Mouse (Mus musculus) right cerebral cortex, postnatal 4 days (tissue): Measurements from ENCODE around the gene Tomt.
"Not testable (repeated sequence)": the region's sequence is repeated elsewhere in the genome, so short reads cannot be mapped to it uniquely, and the experiment has no call there.

Experiments
- DNase-seq: peaks from one replicate; pipeline ENCODE4 v3.0.0-alpha.2; 2022

The Tomt gene

GRCm38 (mm10) chr7:101906287-101906681, at the start of gene Tomt:
Gene Tomt, minus strand, starts transcription at chr7:101906359.
- no peak for DNase-seq

- no peak for DNase-seq
Measured at GRCm38 (mm10) chr7:101955862-101956261, 49.7 kb upstream of the Tomt start.

DNA sequence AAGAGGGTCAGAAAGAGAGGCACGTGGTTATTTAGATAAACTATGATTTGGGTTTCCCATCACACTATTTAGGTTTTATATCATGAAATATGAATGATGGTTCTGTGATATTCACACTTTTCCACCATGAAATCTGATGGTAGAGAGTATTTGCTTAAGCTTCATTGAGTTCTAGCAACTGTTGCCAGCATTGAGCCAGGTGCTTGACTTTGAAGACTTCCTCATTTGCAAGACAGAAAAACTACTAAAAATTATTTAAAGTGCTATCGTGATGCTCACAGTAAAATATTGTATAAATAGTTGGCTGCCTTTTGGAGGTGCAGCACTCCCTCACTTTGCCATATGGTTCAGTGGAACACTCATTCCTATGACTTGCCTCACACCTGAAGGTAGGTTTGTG, 49.1 kb upstream of the Tomt start:
- DNase-seq = no peak

- no peak for DNase-seq
Measured at GRCm38 (mm10) chr7:101954163-101954562, 48.0 kb upstream of the Tomt start.

GRCm38 (mm10) chr7:101952098-101952497, 45.9 kb upstream of the Tomt start:
- DNase-seq = no peak

DNA sequence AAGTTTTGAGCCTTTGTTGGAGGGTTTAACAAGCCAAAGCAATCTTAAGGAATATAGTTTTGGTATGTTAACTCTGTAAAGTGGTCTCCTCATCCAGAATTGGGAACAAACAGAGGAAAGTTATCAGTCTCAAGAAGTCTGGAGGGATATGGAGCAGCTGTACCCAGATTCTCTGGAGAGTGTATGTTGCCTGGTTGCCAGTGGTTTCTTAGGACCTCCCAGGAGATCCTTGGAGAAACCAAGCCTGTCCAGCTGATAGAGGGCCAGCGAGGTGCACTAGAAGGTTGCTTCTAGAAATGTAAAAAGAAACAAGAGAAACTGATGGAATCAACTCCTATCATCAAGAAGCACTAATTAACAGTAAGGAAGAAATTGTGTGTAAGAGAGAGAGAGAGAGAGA, 45.5 kb upstream of the Tomt start:
- DNase-seq = no peak

DNA sequence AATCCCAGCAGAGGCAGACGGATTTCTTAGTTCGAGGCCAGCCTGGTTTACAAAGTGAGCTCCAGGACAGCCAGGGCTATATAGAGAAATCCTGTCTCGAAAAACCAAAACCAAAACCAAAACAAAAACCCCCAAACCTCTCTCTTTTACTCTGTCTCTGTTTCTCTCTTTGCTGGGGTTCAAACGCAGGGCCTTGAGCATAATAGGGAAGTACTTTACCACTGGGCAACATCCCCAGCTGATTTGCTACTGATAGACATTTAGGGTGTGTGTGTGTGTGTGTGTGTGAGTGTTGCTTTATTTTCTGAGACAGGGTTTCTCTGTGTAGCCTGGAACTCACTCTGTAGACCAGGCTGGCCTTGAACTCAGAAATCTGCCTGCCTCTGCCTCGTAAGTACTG, 42.8 kb upstream of the Tomt start:
- not testable (repeated sequence) for DNase-seq

DNA sequence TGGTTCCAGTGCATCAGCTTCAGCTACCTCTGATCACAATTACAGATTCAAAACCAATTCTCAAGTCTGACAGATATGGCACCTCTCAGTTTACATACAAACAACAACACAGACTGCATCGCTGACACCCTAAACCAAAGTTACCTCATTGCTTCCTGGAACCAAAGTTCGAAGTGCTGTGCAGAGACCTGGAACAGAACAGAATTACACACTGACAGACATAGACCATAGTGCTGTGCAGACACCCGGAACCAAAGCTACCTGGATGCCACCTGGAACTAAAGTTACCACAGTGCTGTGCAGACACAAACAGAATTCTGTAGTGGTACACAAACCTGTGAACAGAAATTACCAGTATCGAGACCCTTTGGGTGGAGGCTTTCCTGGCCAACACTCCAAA, 33.6 kb upstream of the Tomt start:
- no peak for DNase-seq

DNA sequence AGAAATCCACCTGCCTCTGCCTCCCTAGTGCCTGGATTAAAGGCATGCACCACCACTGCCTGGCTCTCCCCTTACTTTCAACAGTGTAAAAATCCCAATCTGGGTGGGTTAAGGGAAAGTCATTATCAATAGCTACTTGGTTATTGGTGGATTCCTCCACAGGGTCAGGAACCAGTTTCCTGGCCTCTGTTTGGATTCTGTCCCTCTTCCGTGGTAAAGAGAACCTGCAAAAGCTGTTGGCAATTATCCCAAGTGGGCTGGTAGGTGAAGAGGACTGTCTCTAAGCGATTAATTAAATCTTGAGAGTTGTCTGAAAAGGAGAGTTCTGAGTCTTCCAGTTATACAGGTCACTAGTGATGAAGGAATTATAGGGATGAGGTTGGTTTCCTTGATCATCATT, 32.2 kb upstream of the Tomt start:
- DNase-seq = no peak

DNA sequence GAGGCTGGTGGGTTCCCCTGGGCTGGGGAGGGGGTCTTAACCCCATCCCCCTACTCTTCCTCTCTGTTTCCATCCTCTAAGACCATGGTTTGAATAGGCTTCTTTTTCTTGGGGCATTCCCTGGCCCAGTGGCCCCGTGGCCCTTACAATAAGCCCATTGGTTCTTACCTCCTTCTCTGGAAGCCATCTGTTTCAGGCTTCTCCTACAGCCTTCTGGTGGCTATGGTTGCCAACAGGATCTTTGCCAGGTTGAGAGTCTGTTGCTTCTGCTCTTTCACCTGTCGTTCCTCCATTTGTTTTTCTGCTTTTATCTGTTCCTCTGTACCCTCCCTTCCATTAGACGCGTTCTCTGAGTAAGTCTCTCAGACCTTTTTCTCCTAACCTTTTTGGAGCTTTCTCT, 31.4 kb upstream of the Tomt start:
- DNase-seq = no peak

DNA sequence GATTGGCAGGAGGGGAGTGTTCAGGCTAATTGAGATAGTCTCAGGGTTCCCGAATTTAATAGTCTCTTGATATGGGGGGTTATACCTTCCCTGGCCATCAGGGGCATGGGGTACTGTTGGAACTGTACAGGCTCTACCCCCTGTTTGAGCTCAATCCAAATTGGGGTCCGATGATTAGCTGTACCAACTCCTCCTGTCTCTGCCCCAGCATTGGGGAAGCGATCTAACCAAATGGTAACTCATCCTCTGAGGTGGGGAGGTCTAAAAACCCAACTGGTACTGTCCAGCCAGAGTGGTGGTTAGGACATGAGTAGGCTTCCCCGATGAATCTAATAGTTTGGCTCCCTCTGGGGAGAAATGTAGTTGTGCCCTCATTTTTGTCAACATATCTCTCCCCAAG, 30.8 kb upstream of the Tomt start:
- no peak for DNase-seq

DNA sequence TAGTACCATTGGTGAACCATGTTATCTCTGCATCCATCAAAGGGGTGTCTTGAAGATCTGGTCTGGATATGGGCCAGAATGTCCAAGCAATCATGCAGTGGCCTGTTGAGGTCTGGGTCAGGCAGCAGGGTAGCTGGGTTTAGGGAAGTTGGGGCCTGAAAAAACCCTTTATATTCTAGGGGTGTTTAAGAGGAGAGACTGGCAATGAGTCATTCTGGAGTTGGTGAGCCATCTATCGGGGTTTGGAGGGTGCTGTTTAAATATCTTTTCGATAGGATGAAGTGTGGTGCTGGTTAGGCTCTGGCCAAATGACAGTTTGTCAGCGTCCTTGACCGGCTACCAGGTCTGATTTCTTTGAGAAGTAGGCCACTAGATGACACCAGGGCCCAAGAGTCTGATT, 29.8 kb upstream of the Tomt start:
- DNase-seq = no peak

DNA sequence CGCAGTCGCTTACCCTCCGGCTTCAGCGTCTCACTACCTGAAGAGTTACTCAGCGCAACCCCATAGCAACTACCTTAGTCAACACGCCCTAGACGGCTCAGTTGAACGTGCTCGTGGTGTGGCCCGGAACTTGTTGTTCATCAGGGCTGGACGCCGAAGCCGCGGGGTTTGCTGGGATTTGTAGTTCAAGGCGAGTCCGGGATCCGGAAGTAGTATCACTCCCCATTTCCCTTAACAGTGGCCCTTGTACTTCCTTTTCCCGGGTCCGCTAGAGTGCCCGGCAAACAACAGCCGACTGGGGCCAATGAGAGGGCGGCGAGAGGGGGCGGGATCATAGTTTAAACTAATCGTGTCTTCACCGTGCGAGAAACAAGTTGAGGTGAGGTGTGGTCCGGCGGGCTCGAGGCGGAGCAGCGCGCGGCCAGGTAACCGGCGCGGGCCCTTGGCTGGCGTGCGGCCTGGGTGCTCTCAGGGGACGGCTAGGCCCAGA, 27.6 kb upstream of the Tomt start, which contains the start of the genes Lrrc51 and Numa1:
TSS of gene Lrrc51 (minus strand) at position 145 of the 490 bp plus-strand sequence.
TSS of gene Numa1 (plus strand) at position 361 of the 490 bp plus-strand sequence.
- DNase-seq = peak; percentile 90

DNA sequence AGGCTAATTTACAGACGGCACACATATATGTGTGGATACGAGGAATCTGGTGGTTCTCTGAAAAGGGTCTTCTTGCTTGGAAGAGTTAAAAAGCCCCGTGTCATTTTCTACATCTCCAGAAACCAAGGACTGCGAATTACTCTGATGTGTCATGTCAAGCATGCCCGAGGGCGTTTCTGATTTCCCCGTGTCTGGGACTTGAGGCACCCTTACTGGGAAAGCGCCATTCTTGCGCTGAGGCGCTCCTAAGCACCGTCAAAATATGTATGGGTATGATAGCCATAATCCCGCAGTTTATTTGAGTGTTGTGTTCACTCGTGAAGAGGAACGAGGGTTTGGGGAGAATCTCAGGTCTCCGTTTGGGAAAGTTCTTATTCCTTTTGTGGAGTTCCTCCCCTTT, 27.1 kb upstream of the Tomt start:
- DNase-seq = peak; percentile 11

- no peak for DNase-seq
Measured at GRCm38 (mm10) chr7:101932551-101932950, 26.4 kb upstream of the Tomt start.

- DNase-seq = no peak
Measured at GRCm38 (mm10) chr7:101928093-101928492, 21.9 kb upstream of the Tomt start.

DNA sequence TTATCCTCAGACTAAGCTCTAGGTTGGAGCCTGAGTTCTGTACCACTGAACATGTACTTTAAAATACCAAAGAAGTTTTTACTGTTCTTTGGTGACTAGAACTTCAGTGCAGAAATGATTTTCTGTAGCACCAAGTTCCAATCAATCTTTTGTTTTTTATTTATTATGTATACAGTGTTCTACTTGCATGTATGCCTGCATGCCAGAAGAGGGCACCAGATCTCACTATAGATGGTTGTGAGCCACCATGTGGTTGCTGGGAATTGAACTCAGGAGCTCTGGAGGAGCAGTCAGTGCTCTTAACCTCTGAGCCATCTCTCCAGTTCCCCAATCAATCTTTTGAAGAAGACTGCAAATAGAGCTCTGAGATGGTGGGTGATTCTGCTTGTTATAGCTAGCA, 19.7 kb upstream of the Tomt start:
- DNase-seq = not testable (repeated sequence)

DNA sequence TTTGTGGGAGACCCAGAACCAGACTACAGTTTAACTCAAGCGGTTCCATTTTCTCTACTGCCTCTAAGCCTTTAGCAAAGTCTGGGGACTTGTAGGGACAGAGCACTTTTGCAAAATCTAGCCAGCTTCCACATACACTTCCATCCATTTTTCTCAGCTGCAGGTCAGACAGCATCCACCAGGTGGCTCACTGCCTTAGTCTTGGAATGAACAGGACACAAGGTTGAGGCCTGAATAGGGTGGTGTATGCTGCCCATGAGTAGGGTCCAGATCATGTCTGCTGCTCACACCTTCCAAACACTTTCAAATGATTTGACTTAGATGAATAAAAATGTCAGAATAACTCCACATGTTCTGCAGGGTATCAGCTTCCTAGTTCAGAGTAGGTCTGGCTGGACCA, 11.9 kb upstream of the Tomt start:
- DNase-seq = peak; percentile 61

GRCm38 (mm10) chr7:101911982-101912381, 5.8 kb upstream of the Tomt start:
- DNase-seq = no peak

DNA sequence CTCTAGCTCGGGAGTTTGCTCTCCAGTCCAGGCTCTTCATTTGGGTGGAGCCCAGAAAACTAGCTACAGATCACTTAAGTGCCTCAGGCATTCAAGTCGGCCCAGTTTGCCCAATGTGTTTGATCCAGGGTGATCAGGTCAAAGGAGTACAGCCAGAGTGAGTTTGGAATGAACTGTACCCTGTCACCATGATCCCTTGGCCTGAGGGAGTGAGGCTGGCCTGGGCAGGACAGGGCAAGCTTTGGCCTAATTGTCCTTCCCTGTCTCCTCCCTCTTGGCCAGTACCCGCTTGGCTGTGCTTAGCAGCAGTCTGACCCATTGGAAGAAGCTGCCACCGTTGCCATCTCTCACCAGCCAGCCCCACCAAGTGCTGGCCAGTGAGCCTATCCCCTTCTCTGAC, 4.0 kb upstream of the Tomt start:
- DNase-seq = no peak

GRCm38 (mm10) chr7:101908367-101908766, 2.2 kb upstream of the Tomt start:
- no peak for DNase-seq

- no peak for DNase-seq
Measured at GRCm38 (mm10) chr7:101906696-101907095, 537 bp upstream of the Tomt start.

- peak; percentile 99 for DNase-seq
Measured at GRCm38 (mm10) chr7:101905561-101906286, 435 bp downstream of the Tomt start, which contains the start of gene Lamtor1. Gene Lamtor1, plus strand, starts transcription at chr7:101905904.

GRCm38 (mm10) chr7:101902846-101903245, 3.3 kb downstream of the Tomt start:
- no peak for DNase-seq

GRCm38 (mm10) chr7:101901969-101902368, 4.2 kb downstream of the Tomt start:
- DNase-seq = no peak
